ENCODE assay signal across 12 mouse cellular contexts in the genomic region with DNA sequence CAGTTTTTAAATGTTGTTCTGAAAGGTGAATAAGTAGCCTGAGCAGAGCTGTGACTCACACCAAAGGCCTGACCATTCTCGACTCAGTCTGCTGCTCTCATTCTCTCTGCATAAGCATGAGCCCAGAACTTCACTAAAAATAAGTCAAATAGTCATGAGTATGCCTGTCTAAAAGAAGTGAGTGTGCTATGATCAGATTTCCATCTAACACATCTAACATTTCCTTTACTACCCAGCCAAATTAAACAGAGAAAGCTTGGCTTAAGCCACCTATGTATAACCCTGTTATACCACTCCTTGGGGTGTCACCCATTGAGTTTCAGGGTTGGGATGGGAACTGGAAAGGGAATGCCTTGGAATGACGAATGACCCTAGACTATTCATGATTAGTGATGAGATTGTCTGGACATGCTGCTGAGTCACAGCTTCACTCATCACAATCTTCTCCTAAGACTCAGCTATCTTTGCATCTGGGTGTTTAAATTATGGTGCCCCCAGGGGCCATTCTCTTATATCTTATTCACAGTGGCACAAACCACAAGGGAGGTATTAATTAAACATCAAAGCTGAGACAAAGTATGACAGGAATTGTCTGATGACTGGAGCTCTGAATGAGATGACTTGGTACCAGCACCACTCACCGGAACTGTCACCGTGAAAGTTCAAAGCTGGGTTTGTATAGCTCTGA.
"Had no signal": no experiment of that assay in that cellular context is flagged by ENCODE, and none has a peak within 500 bp of the region (broad histone marks: within the 10 kb centered on the region; RNA-seq: fewer than 3 reads in every experiment).

No protein-coding gene starts in this region.

- DNase-seq: kidney, adult 8-10 months; kidney, postnatal 25 days; layer of hippocampus, adult 9-11 months; layer of hippocampus, postnatal 36 days; lung, adult 2 months; lung, postnatal 10 days; lung, postnatal 4 days; midbrain, embryonic 14.5 days; right cerebral cortex, postnatal 4 days; spleen, adult 18-20 months; thymus, adult 18-20 months; thymus, postnatal 14 days had no signal
